Mouse (Mus musculus): ENCODE data around the gene Pacs1.
"Not testable (repeated sequence)": the region's sequence is repeated elsewhere in the genome, so short reads cannot be mapped to it uniquely, and the experiment has no call there.

Pacs1 gene

GRCm38 (mm10) chr19:5268017-5268416 lies 4.9 kb downstream of the Pacs1 start:
- DNase-seq (ENCODE audit: low spot score in 2 of 2), result no peak

GRCm38 (mm10) chr19:5267015-5267414 lies 5.9 kb downstream of the Pacs1 start:
- DNase-seq (ENCODE audit: low spot score in 2 of 2), result no peak

- DNase-seq (ENCODE audit: low spot score in 2 of 2), result peak; percentile 52 to 66
Measured at GRCm38 (mm10) chr19:5257140-5257539, 15.8 kb downstream of the Pacs1 start.

GRCm38 (mm10) chr19:5236981-5237380 lies 35.9 kb downstream of the Pacs1 start:
- not testable (repeated sequence) for DNase-seq (ENCODE audit: low spot score in 2 of 2)

- no peak for DNase-seq (ENCODE audit: low spot score in 2 of 2)
Measured at GRCm38 (mm10) chr19:5232696-5233095, 40.2 kb downstream of the Pacs1 start.

- DNase-seq (ENCODE audit: low spot score in 2 of 2), result no peak
Measured at GRCm38 (mm10) chr19:5230110-5230509, 42.8 kb downstream of the Pacs1 start.

GRCm38 (mm10) chr19:5224624-5225023 lies 48.3 kb downstream of the Pacs1 start:
- no peak for DNase-seq (ENCODE audit: low spot score in 2 of 2)

GRCm38 (mm10) chr19:5224077-5224476 lies 48.8 kb downstream of the Pacs1 start:
- no peak for DNase-seq (ENCODE audit: low spot score in 2 of 2)

- DNase-seq (ENCODE audit: low spot score in 2 of 2), result no peak
Measured at GRCm38 (mm10) chr19:5221926-5222325, 51.0 kb downstream of the Pacs1 start.

- not testable (repeated sequence) for DNase-seq (ENCODE audit: low spot score in 2 of 2)
Measured at GRCm38 (mm10) chr19:5221219-5221723, 51.6 kb downstream of the Pacs1 start.

GRCm38 (mm10) chr19:5220389-5220788 lies 52.5 kb downstream of the Pacs1 start:
- DNase-seq (ENCODE audit: low spot score in 2 of 2), result no peak

GRCm38 (mm10) chr19:5201691-5202090 lies 71.2 kb downstream of the Pacs1 start:
- no peak for DNase-seq (ENCODE audit: low spot score in 2 of 2)

GRCm38 (mm10) chr19:5200617-5201016 lies 72.3 kb downstream of the Pacs1 start:
- peak; percentile 11 to 36 for DNase-seq (ENCODE audit: low spot score in 2 of 2)

GRCm38 (mm10) chr19:5198553-5198952 lies 74.4 kb downstream of the Pacs1 start:
- DNase-seq (ENCODE audit: low spot score in 2 of 2), result no peak

- peak; percentile 5 to 65 for DNase-seq (ENCODE audit: low spot score in 2 of 2)
Measured at GRCm38 (mm10) chr19:5195417-5196035, 77.4 kb downstream of the Pacs1 start.

GRCm38 (mm10) chr19:5192397-5192796 lies 80.5 kb downstream of the Pacs1 start:
- DNase-seq (ENCODE audit: low spot score in 2 of 2), result no peak

- DNase-seq (ENCODE audit: low spot score in 2 of 2), result no peak
Measured at GRCm38 (mm10) chr19:5187439-5187838, 85.5 kb downstream of the Pacs1 start.

- DNase-seq (ENCODE audit: low spot score in 2 of 2), result no peak
Measured at GRCm38 (mm10) chr19:5181926-5182325, 91.0 kb downstream of the Pacs1 start.

- DNase-seq (ENCODE audit: low spot score in 2 of 2), result no peak
Measured at GRCm38 (mm10) chr19:5178631-5179030, 94.3 kb downstream of the Pacs1 start.

- no peak for DNase-seq (ENCODE audit: low spot score in 2 of 2)
Measured at GRCm38 (mm10) chr19:5170430-5170829, 102.5 kb downstream of the Pacs1 start.

GRCm38 (mm10) chr19:5167477-5167876 lies 105.4 kb downstream of the Pacs1 start:
- no peak for DNase-seq (ENCODE audit: low spot score in 2 of 2)

GRCm38 (mm10) chr19:5164380-5164779 lies 108.5 kb downstream of the Pacs1 start:
- peak in 1 of 2 experiments; percentile 39 for DNase-seq (ENCODE audit: low spot score in 2 of 2)

- no peak for DNase-seq (ENCODE audit: low spot score in 2 of 2)
Measured at GRCm38 (mm10) chr19:5161913-5162312, 111.0 kb downstream of the Pacs1 start.

GRCm38 (mm10) chr19:5152261-5152660 lies 120.7 kb downstream of the Pacs1 start:
- no peak for DNase-seq (ENCODE audit: low spot score in 2 of 2)

Data from thymus, postnatal 10 days (tissue).